Mouse (Mus musculus) heart, adult 9 months (tissue): ENCODE data around the gene Pck1.

Source experiments
- DNase-seq, 2 experiments: peaks; one replicate each; pipeline ENCODE4 v3.0.0; 2022; ENCODE audit warnings: low spot score in 2 of 2

The Pck1 gene

GRCm38 (mm10) chr2:173204671-173205070, 51.8 kb downstream of the Pck1 start:
- no peak for DNase-seq

GRCm38 (mm10) chr2:173205563-173206099, 52.8 kb downstream of the Pck1 start:
- DNase-seq, result no peak

DNA sequence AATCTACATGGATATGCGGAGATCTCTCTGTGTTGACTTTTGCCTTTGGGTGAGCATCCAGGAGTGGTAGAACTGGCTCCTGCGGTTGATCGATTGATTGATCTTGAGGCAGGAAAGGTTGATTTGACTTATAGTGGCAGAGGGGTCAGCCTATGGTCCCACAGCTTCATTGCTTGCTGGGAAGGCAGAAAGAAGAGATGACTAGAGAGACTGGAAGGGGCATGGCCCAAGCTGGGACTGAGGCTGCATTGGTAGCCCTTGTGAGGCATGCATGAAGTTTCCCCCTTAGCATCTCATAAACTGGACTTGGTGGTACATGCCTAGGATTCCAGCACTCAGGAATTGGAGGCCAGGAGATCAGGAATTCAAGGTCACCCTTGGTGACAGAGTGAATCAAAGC, 54.2 kb downstream of the Pck1 start:
- DNase-seq, result no peak
